Mouse (Mus musculus) heart, postnatal 0 days (tissue): Measurements from ENCODE around the gene Gtpbp3.

Source experiments
- CTCF ChIP-seq: IDR thresholded peaks from 2 replicates; pipeline ENCODE4 v1.5.1; 2016; ENCODE audit warnings: antibody characterized with exemption, control low read depth, low read depth
- EP300 ChIP-seq: IDR thresholded peaks from 2 replicates; pipeline ENCODE4 v1.6.1; 2016; ENCODE audit warnings: antibody characterized with exemption, low read depth

GRCm38 (mm10) chr8:71456906-71457305 is 31.0 kb upstream of the Gtpbp3 start:
- TF ChIP-seq CTCF: no peak
- TF ChIP-seq EP300: no peak
